Mouse (Mus musculus): ENCODE measurements around the gene Gtf2i. TPM values are rescaled to one million over a fixed set of nuclear protein-coding genes. Genes with fewer than 3 reads are reported as not detected.

The Gtf2i gene
- total and polyA plus RNA-seq, 3 experiments: 55.7 to 220 (median 176) TPM

GRCm38 (mm10) chr5:134316721-134317120 is 2.2 kb upstream of the Gtf2i start:
- TF ChIP-seq GATA2 (IDR thresholded peaks at IDR 0.05; ENCODE audit: borderline replicate concordance, low read depth, low read length): no peak
- no peak overlapping the region for H3K4me3 ChIP-seq (ENCODE audit: low read depth, low read length)
- peaks cover 27% of the 10 kb centered on the region for H3K4me1 ChIP-seq (ENCODE audit: insufficient read depth, low read depth, low read length)
- no peak for DNase-seq (ENCODE audit: low spot score)
- H3K27me3 ChIP-seq (ENCODE audit: insufficient read depth, low read length): peaks cover 11% of the 10 kb centered on the region; the same call in 1 of the 2 replicates
- peaks cover 8% of the 10 kb centered on the region for H3K36me3 ChIP-seq (replicated peaks)
- no peaks in the 10 kb centered on the region for H3K9me3 ChIP-seq (replicated peaks)
- ATAC-seq (ENCODE audit: extremely low read depth, insufficient number of reproducible peaks, low FRiP score, poor library complexity, severe bottlenecking): no peak

GRCm38 (mm10) chr5:134315623-134316350 is 1.2 kb upstream of the Gtf2i start:
- Histone ChIP-seq H3K9me3 (replicated peaks) (no peaks in the 10 kb centered on the region), H3K4me3 (ENCODE audit: low read depth, low read length) (peak overlapping the region; percentile 94), H3K27me3 (ENCODE audit: insufficient read depth, low read length) (peaks cover 8% of the 10 kb centered on the region; the same call in 1 of the 2 replicates), H3K4me1 (ENCODE audit: insufficient read depth, low read depth, low read length) (peaks cover 34% of the 10 kb centered on the region), H3K36me3 (replicated peaks) (peaks cover 17% of the 10 kb centered on the region)
- no peak for TF ChIP-seq CTCF (IDR thresholded peaks at IDR 0.05; ENCODE audit: low read depth, low read length)
- no peak for TF ChIP-seq GATA1 (IDR thresholded peaks at IDR 0.05; ENCODE audit: borderline replicate concordance, low read length)
- TF ChIP-seq TAL1 (conservative IDR thresholded peaks at IDR 0.05; ENCODE audit: low read depth, low read length): no peak
- DNase-seq (ENCODE audit: low spot score): no peak
- no peak for ATAC-seq (ENCODE audit: extremely low read depth, insufficient number of reproducible peaks, low FRiP score, poor library complexity, severe bottlenecking)

GRCm38 (mm10) chr5:134314068-134314674 is 389 bp downstream of the Gtf2i start:
- ATAC-seq (ENCODE audit: extremely low read depth, insufficient number of reproducible peaks, low FRiP score, poor library complexity, severe bottlenecking): no peak; the same call in 1 of the 2 replicates
- Histone ChIP-seq H3K4me3 (ENCODE audit: low read depth, low read length) (peak overlapping the region; percentile 94), H3K27me3 (ENCODE audit: insufficient read depth, low read length) (no peaks in the 10 kb centered on the region), H3K4me1 (ENCODE audit: insufficient read depth, low read depth, low read length) (peaks cover 44% of the 10 kb centered on the region), H3K9me3 (replicated peaks) (no peaks in the 10 kb centered on the region), H3K36me3 (replicated peaks) (peaks cover 34% of the 10 kb centered on the region)
- peak; percentile 83 for DNase-seq (ENCODE audit: low spot score)
- no peak for TF ChIP-seq CTCF (IDR thresholded peaks at IDR 0.05; ENCODE audit: low read depth, low read length)
- no peak for TF ChIP-seq GATA2 (IDR thresholded peaks at IDR 0.05; ENCODE audit: borderline replicate concordance, low read depth, low read length)
- no peak for TF ChIP-seq GATA1 (IDR thresholded peaks at IDR 0.05; ENCODE audit: borderline replicate concordance, low read length)
- no peak for TF ChIP-seq TAL1 (conservative IDR thresholded peaks at IDR 0.05; ENCODE audit: low read depth, low read length)
- TF ChIP-seq POLR2AphosphoS5 (IDR thresholded peaks at IDR 0.05; ENCODE audit: insufficient replicate concordance, low read depth, low read length): no peak

- H3K4me1 ChIP-seq (ENCODE audit: insufficient read depth, low read depth, low read length): peaks cover 44% of the 10 kb centered on the region
- no peaks in the 10 kb centered on the region for H3K9me3 ChIP-seq (replicated peaks)
- peak; percentile 97 for DNase-seq (ENCODE audit: low spot score)
- no peaks in the 10 kb centered on the region for H3K27me3 ChIP-seq (ENCODE audit: insufficient read depth, low read length)
- peak; percentile 51 for ATAC-seq (ENCODE audit: extremely low read depth, insufficient number of reproducible peaks, low FRiP score, poor library complexity, severe bottlenecking)
- peaks cover 37% of the 10 kb centered on the region for H3K36me3 ChIP-seq (replicated peaks)
- no peak for TF ChIP-seq CTCF (IDR thresholded peaks at IDR 0.05; ENCODE audit: low read depth, low read length)
- H3K4me3 ChIP-seq (ENCODE audit: low read depth, low read length): peak overlapping the region; percentile 94
Observed at GRCm38 (mm10) chr5:134313451-134314067, 1.0 kb downstream of the Gtf2i start.

- Histone ChIP-seq H3K9me3 (replicated peaks) (no peaks in the 10 kb centered on the region), H3K27me3 (ENCODE audit: insufficient read depth, low read length) (no peaks in the 10 kb centered on the region), H3K4me3 (ENCODE audit: low read depth, low read length) (peak overlapping the region; percentile 94), H3K4me1 (ENCODE audit: insufficient read depth, low read depth, low read length) (peaks cover 41% of the 10 kb centered on the region), H3K36me3 (replicated peaks) (peaks cover 44% of the 10 kb centered on the region)
- ATAC-seq (ENCODE audit: extremely low read depth, insufficient number of reproducible peaks, low FRiP score, poor library complexity, severe bottlenecking): no peak
- peak; percentile 31 for DNase-seq (ENCODE audit: low spot score)
- TF ChIP-seq POLR2AphosphoS5 (IDR thresholded peaks at IDR 0.05; ENCODE audit: insufficient replicate concordance, low read depth, low read length): no peak
- TF ChIP-seq TAL1 (conservative IDR thresholded peaks at IDR 0.05; ENCODE audit: low read depth, low read length): no peak
Observed at GRCm38 (mm10) chr5:134312691-134313450, 1.7 kb downstream of the Gtf2i start.

- no peaks in the 10 kb centered on the region for H3K27me3 ChIP-seq (ENCODE audit: insufficient read depth, low read length)
- peaks cover 40% of the 10 kb centered on the region for H3K4me1 ChIP-seq (ENCODE audit: insufficient read depth, low read depth, low read length)
- no peak overlapping the region; the same call in 1 of the 2 replicates for H3K4me3 ChIP-seq (ENCODE audit: low read depth, low read length)
- DNase-seq (ENCODE audit: low spot score) (no peak), ATAC-seq (ENCODE audit: extremely low read depth, insufficient number of reproducible peaks, low FRiP score, poor library complexity, severe bottlenecking) (no peak)
- TF ChIP-seq GATA1 (IDR thresholded peaks at IDR 0.05; ENCODE audit: borderline replicate concordance, low read length) (no peak), TAL1 (conservative IDR thresholded peaks at IDR 0.05; ENCODE audit: low read depth, low read length) (no peak), POLR2AphosphoS5 (IDR thresholded peaks at IDR 0.05; ENCODE audit: insufficient replicate concordance, low read depth, low read length) (no peak), GATA2 (IDR thresholded peaks at IDR 0.05; ENCODE audit: borderline replicate concordance, low read depth, low read length) (no peak), CTCF (IDR thresholded peaks at IDR 0.05; ENCODE audit: low read depth, low read length) (no peak)
- H3K36me3 ChIP-seq (replicated peaks): peaks cover 53% of the 10 kb centered on the region
- no peaks in the 10 kb centered on the region for H3K9me3 ChIP-seq (replicated peaks)
Observed at GRCm38 (mm10) chr5:134311894-134312411, 2.6 kb downstream of the Gtf2i start.
